Mouse (Mus musculus) ES-E14 (cell line): Measurements from ENCODE around the gene Rnf217. TPM values are rescaled to one million over a fixed set of nuclear protein-coding genes. Genes with fewer than 3 reads are reported as not detected.

ENCODE experiments used
- DNase-seq: peaks from one replicate; pipeline ENCODE4 v3.0.0-alpha.2; 2013; ENCODE audit warnings: low read depth, low spot score
- H3K27ac ChIP-seq: 2 replicates; pipeline ENCODE4 v1.5.1; 2012; ENCODE audit warnings: low read depth, mild to moderate bottlenecking, low read length, moderate library complexity, mixed read lengths; ENCODE audit not compliant: poor library complexity, insufficient read depth, severe bottlenecking
- H3K36me3 ChIP-seq: 2 replicates; pipeline ENCODE4 v1.6.1; 2012; ENCODE audit warnings: mild to moderate bottlenecking, low read length, moderate library complexity, mixed read lengths; ENCODE audit not compliant: control insufficient read depth, poor library complexity, insufficient read depth, severe bottlenecking
- H3K4me1 ChIP-seq, 2 experiments: fragments of 150-350 bp in 1 of 2; sonication (generic) in 1 of 2; 2 replicates each; pipeline ENCODE4 v1.6.1; 2012; ENCODE audit warnings: low read length in 2 of 2, mild to moderate bottlenecking in 1 of 2, mixed read lengths in 1 of 2; ENCODE audit not compliant: control insufficient read depth in 2 of 2, insufficient read depth in 2 of 2, poor library complexity in 1 of 2
- H3K4me3 ChIP-seq, 2 experiments: fragments of 150-350 bp in 1 of 2; sonication (generic) in 1 of 2; 2 replicates each; pipeline ENCODE4 v1.5.1; 2012; ENCODE audit warnings: low read length in 2 of 2, low read depth in 1 of 2, mild to moderate bottlenecking in 1 of 2, mixed read lengths in 1 of 2; ENCODE audit not compliant: insufficient read depth in 1 of 2, poor library complexity in 1 of 2, severe bottlenecking in 1 of 2
- H3K9ac ChIP-seq: 2 replicates; pipeline ENCODE4 v1.6.1; 2012; ENCODE audit warnings: low read depth, mild to moderate bottlenecking, low read length, mixed read lengths; ENCODE audit not compliant: poor library complexity, insufficient read depth, severe bottlenecking
- H3K9me3 ChIP-seq: fragments of 150-350 bp; sonication (generic); 2 replicates; pipeline ENCODE4 v1.6.1; 2012; ENCODE audit warnings: low read depth, mild to moderate bottlenecking, low read length; ENCODE audit not compliant: control insufficient read depth, insufficient read depth
- CHD2 ChIP-seq: IDR thresholded peaks from 2 replicates; pipeline ENCODE4 v1.6.1; 2014; ENCODE audit warnings: mild to moderate bottlenecking, low read depth, low read length, inconsistent platforms
- HCFC1 ChIP-seq: IDR thresholded peaks from 2 replicates; pipeline ENCODE4 v1.6.1; 2012; ENCODE audit warnings: low read length, inconsistent platforms, borderline replicate concordance; ENCODE audit not compliant: insufficient read depth
- MAFK ChIP-seq: IDR thresholded peaks from 2 replicates; pipeline ENCODE4 v1.6.1; 2014; ENCODE audit warnings: mild to moderate bottlenecking, low read depth, low read length, inconsistent platforms; ENCODE audit not compliant: insufficient read depth
- in situ Hi-C, 2 experiments: fragments of 600-800 bp; cut with MboI; formaldehyde crosslinking; loops; one replicate each; pipeline ENCODE4 v1.15.1; 2025; ENCODE audit warnings: low sequenced_read_pairs in 2 of 2, inconsistent platforms in 1 of 2; ENCODE audit not compliant: unreplicated experiment in 2 of 2
- total RNA-seq: library from RNA; depleted of rRNA; stranded (reverse); fragments of 300-350 nt; gene quantifications from 2 replicates; pipeline ENCODE4 v1.2.3, GENCODE M21; 2012; rRNA removed

The Rnf217 gene
- total RNA-seq, 1 experiment: 1.2 TPM

GRCm38 (mm10) chr10:31445291-31446124 lies 163.5 kb downstream of the Rnf217 start, which contains the start of gene Tpd52l1:
Tpd52l1 (minus strand) TSS chr10:31445958.
- H3K4me1 ChIP-seq: peaks cover 0 to 3% of the 10 kb centered on the region in 2 experiments; a peak in 1 of 4 replicates
- DNase-seq: peak; percentile 84
- in situ Hi-C loops: no loop called here
- no peak within 1 kb of the TSS for H3K27ac ChIP-seq
- no peaks in the 10 kb centered on the region for H3K36me3 ChIP-seq
- peak within 1 kb of the TSS; percentile 79 to 82 for H3K4me3 ChIP-seq
- TF ChIP-seq CHD2 (peak; percentile 61; the same call in 1 of the 2 replicates), MAFK (no peak)
- H3K9ac ChIP-seq: peak within 1 kb of the TSS; percentile 72
- H3K9me3 ChIP-seq: no peaks in the 10 kb centered on the region

GRCm38 (mm10) chr10:31444206-31444605 lies 164.8 kb downstream of the Rnf217 start:
- no peak for TF ChIP-seq CHD2
- no peak for TF ChIP-seq HCFC1
- no peak for TF ChIP-seq MAFK
- H3K36me3 ChIP-seq: no peaks in the 10 kb centered on the region
- peaks cover 0 to 3% of the 10 kb centered on the region in 2 experiments; a peak in 1 of 4 replicates for H3K4me1 ChIP-seq
- H3K9ac ChIP-seq: no peak overlapping the region
- no peak overlapping the region for H3K4me3 ChIP-seq
- no peak overlapping the region for H3K27ac ChIP-seq
- DNase-seq: no peak
- H3K9me3 ChIP-seq: no peaks in the 10 kb centered on the region
- in situ Hi-C loops: no loop called here

Other genes with a start within 250 kb of the Rnf217 start
- 10.8 and 18.0 TPM in 2 replicates for gene Tpd52l1, start 163.2 kb downstream of the Rnf217 start, total RNA-seq